Mouse (Mus musculus): ENCODE measurements around the gene Phf8. TPM values are rescaled to one million over a fixed set of nuclear protein-coding genes. Genes with fewer than 3 reads are reported as not detected.

Phf8 gene
- total and polyA plus RNA-seq, 3 experiments: 6.5 to 14.1 (median 8.8) TPM

- no peak overlapping the region for H3K4me3 ChIP-seq (replicated peaks in 1 of 3; ENCODE audit: low read depth in 2 of 3, low read length in 2 of 3, poor library complexity in 1 of 3)
- H3K79me2 ChIP-seq (replicated peaks; ENCODE audit: control insufficient read depth, extremely low read depth, insufficient read depth, poor library complexity, severe bottlenecking): no peaks in the 10 kb centered on the region
- no peaks in the 10 kb centered on the region for H3K4me1 ChIP-seq (ENCODE audit: control insufficient read depth in 1 of 2, insufficient read depth in 2 of 2)
- H3K27ac ChIP-seq (ENCODE audit: insufficient read depth, low read depth): no peak overlapping the region
- no peak for DNase-seq (ENCODE audit: extremely low read depth)
- H3K27me3 ChIP-seq (replicated peaks): no peaks in the 10 kb centered on the region
- in situ Hi-C loops (cut with MboI; ENCODE audit: low pct_ligation_motif_present, low pct_unique_long_range_greater_than_20kb, low sequenced_read_pairs): no loop called here
- H3K9me3 ChIP-seq (replicated peaks; ENCODE audit: low read length): no peaks in the 10 kb centered on the region
- dilution Hi-C loops (cut with MboI; ENCODE audit: extremely low pct_ligation_motif_present, extremely low pct_unique_long_range_greater_than_20kb, low sequenced_read_pairs): no loop called here
- TF ChIP-seq POLR2AphosphoS2 (IDR thresholded peaks at IDR 0.05; ENCODE audit: low read depth, low read length) (no peak), RCOR1 (conservative IDR thresholded peaks at IDR 0.05; ENCODE audit: low read depth, low read length) (no peak), MYC (IDR thresholded peaks at IDR 0.05; ENCODE audit: low read depth, low read length) (no peak), ZNF384 (IDR thresholded peaks at IDR 0.05; ENCODE audit: low read depth, low read length) (no peak), MEF2A (IDR thresholded peaks at IDR 0.05; ENCODE audit: borderline replicate concordance, low read depth, low read length) (no peak), ZKSCAN1 (IDR thresholded peaks at IDR 0.05; ENCODE audit: borderline replicate concordance, low read depth, low read length) (no peak), SIN3A (IDR thresholded peaks at IDR 0.05; ENCODE audit: low read length) (no peak), NRF1 (IDR thresholded peaks at IDR 0.05; ENCODE audit: low read depth, low read length) (no peak), CHD2 (IDR thresholded peaks at IDR 0.05; ENCODE audit: low read length) (no peak), BHLHE40 (IDR thresholded peaks at IDR 0.05; ENCODE audit: low read depth, low read length) (no peak), MAFK (IDR thresholded peaks at IDR 0.05; ENCODE audit: insufficient replicate concordance, low read length) (no peak), MAX (IDR thresholded peaks at IDR 0.05; ENCODE audit: low read length) (no peak), UBTF (IDR thresholded peaks at IDR 0.05; ENCODE audit: low read depth, low read length) (no peak), SMC3 (IDR thresholded peaks at IDR 0.05; ENCODE audit: low read depth, low read length) (no peak), JUND (conservative IDR thresholded peaks at IDR 0.05; ENCODE audit: low read depth, low read length) (no peak), POLR2A (IDR thresholded peaks at IDR 0.05; ENCODE audit: low read depth, low read length) (no peak), KAT2A (IDR thresholded peaks at IDR 0.05; ENCODE audit: insufficient replicate concordance, low read length) (no peak), USF2 (conservative IDR thresholded peaks at IDR 0.05; ENCODE audit: low read depth, low read length) (no peak), CHD1 (IDR thresholded peaks at IDR 0.05; ENCODE audit: low read depth, low read length) (no peak)
- no peak overlapping the region for H3K9ac ChIP-seq (ENCODE audit: insufficient read depth, low read depth)
- no peaks in the 10 kb centered on the region for H3K36me3 ChIP-seq (replicated peaks in 1 of 2; ENCODE audit: control insufficient read depth in 1 of 2, insufficient read depth in 1 of 2, low read length in 1 of 2)
- H3K4me2 ChIP-seq (ENCODE audit: insufficient read depth, low read depth, poor library complexity, severe bottlenecking): no peak overlapping the region
Observed at GRCm38 (mm10) chrX:151509906-151510305, 10.6 kb upstream of the Phf8 start.

- no peaks in the 10 kb centered on the region for H3K27me3 ChIP-seq (replicated peaks)
- H3K9ac ChIP-seq (ENCODE audit: insufficient read depth, low read depth): no peak overlapping the region
- no peaks in the 10 kb centered on the region for H3K79me2 ChIP-seq (replicated peaks; ENCODE audit: control insufficient read depth, extremely low read depth, insufficient read depth, poor library complexity, severe bottlenecking)
- no peaks in the 10 kb centered on the region for H3K9me3 ChIP-seq (replicated peaks; ENCODE audit: low read length)
- DNase-seq (ENCODE audit: extremely low read depth): no peak
- dilution Hi-C loops (cut with MboI; ENCODE audit: extremely low pct_ligation_motif_present, extremely low pct_unique_long_range_greater_than_20kb, low sequenced_read_pairs) (no loop called here), in situ Hi-C loops (cut with MboI; ENCODE audit: low pct_ligation_motif_present, low pct_unique_long_range_greater_than_20kb, low sequenced_read_pairs) (no loop called here)
- no peak overlapping the region for H3K27ac ChIP-seq (ENCODE audit: insufficient read depth, low read depth)
- H3K4me3 ChIP-seq (replicated peaks in 1 of 3; ENCODE audit: low read depth in 2 of 3, low read length in 2 of 3, poor library complexity in 1 of 3): no peak overlapping the region
- no peaks in the 10 kb centered on the region for H3K36me3 ChIP-seq (replicated peaks in 1 of 2; ENCODE audit: control insufficient read depth in 1 of 2, insufficient read depth in 1 of 2, low read length in 1 of 2)
- TF ChIP-seq USF2 (conservative IDR thresholded peaks at IDR 0.05; ENCODE audit: low read depth, low read length): no peak
- no peak for TF ChIP-seq POLR2AphosphoS2 (IDR thresholded peaks at IDR 0.05; ENCODE audit: low read depth, low read length)
- TF ChIP-seq JUN (IDR thresholded peaks at IDR 0.05; ENCODE audit: insufficient read depth, low read depth, low read length): no peak
- TF ChIP-seq RAD21 (IDR thresholded peaks at IDR 0.05; ENCODE audit: low read depth, low read length): no peak
- TF ChIP-seq TBP (conservative IDR thresholded peaks at IDR 0.05; ENCODE audit: low read depth, low read length): no peak
- no peak for TF ChIP-seq SMC3 (IDR thresholded peaks at IDR 0.05; ENCODE audit: low read depth, low read length)
- no peak for TF ChIP-seq ZC3H11A (IDR thresholded peaks at IDR 0.05; ENCODE audit: low read depth, low read length)
- TF ChIP-seq POLR2A (IDR thresholded peaks at IDR 0.05; ENCODE audit: low read depth, low read length): no peak
- TF ChIP-seq NRF1 (IDR thresholded peaks at IDR 0.05; ENCODE audit: low read depth, low read length): no peak
- TF ChIP-seq ZMIZ1 (IDR thresholded peaks at IDR 0.05; ENCODE audit: low read depth, low read length): no peak
- no peak for TF ChIP-seq ETS1 (conservative IDR thresholded peaks at IDR 0.05; ENCODE audit: low read depth, low read length)
- TF ChIP-seq ZKSCAN1 (IDR thresholded peaks at IDR 0.05; ENCODE audit: borderline replicate concordance, low read depth, low read length): no peak
- no peak for TF ChIP-seq UBTF (IDR thresholded peaks at IDR 0.05; ENCODE audit: low read depth, low read length)
- TF ChIP-seq MAZ (IDR thresholded peaks at IDR 0.05; ENCODE audit: low read depth, low read length): no peak
- TF ChIP-seq ZNF384 (IDR thresholded peaks at IDR 0.05; ENCODE audit: low read depth, low read length): no peak
- no peak for TF ChIP-seq CTCF (conservative IDR thresholded peaks at IDR 0.05 in 1 of 2, IDR thresholded peaks at IDR 0.05 in 1 of 2; ENCODE audit: low read depth in 2 of 2, low read length in 2 of 2)
- no peak for TF ChIP-seq TCF12 (IDR thresholded peaks at IDR 0.05; ENCODE audit: low read depth, low read length)
- no peak for TF ChIP-seq EP300 (IDR thresholded peaks at IDR 0.05; ENCODE audit: low read length)
- no peak for TF ChIP-seq RCOR1 (conservative IDR thresholded peaks at IDR 0.05; ENCODE audit: low read depth, low read length)
- H3K4me2 ChIP-seq (ENCODE audit: insufficient read depth, low read depth, poor library complexity, severe bottlenecking): no peak overlapping the region
- H3K4me1 ChIP-seq (ENCODE audit: control insufficient read depth in 1 of 2, insufficient read depth in 2 of 2): no peaks in the 10 kb centered on the region
Observed at GRCm38 (mm10) chrX:151513066-151513465, 7.4 kb upstream of the Phf8 start.
